ENCODE assay signal across 8 mouse cellular contexts in the genomic region with DNA sequence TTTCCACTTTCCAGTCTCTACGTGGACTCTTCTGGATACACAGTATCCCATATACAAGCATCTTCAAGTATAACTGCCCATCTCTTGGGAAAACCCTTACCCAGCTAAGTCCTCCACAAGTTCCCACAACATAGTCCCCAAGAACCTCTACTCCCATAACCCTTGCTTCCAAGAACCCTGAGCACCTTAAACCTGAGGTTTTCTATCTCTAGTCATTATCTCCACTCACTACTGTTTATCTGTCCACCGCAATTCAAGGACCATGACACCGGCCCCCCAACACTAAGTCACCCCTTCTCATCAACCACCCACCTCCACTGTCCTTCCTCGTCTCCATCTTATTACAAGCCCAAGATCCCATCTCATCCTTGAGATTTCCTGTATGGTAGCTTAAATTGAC. TPM values are rescaled to one million over a fixed set of nuclear protein-coding genes. Genes with fewer than 3 reads are reported as not detected.
DNase-seq lines count a peak whose midpoint lies in the region; ATAC-seq and TF ChIP-seq lines count a peak whose summit lies in the region.

No protein-coding gene starts in this region.

- 22% methylated on average over 4 of the region's 4 CpGs for WGBS in liver, adult 2 months
- WGBS in embryonic facial prominence, embryonic 14.5 days = 39% methylated on average over 4 of the region's 4 CpGs
- WGBS in intestine, embryonic 15.5 days = 34% methylated on average over 4 of the region's 4 CpGs
- 49% methylated on average over 4 of the region's 4 CpGs for WGBS in neural tube, embryonic 13.5 days

- DNase-seq in liver, adult 2 months (ENCODE audit: extremely low read depth, low read depth, low spot score) = no peak
- no peak for DNase-seq in liver
- DNase-seq in embryonic facial prominence, embryonic 14.5 days (ENCODE audit: low spot score) = no peak
- no peak for DNase-seq in left cerebral cortex, postnatal 25 days (ENCODE audit: low spot score in 2 of 2)
- DNase-seq in gastrocnemius, adult 8-10 months (ENCODE audit: low spot score in 2 of 2) = no peak
- DNase-seq in urinary bladder, postnatal 4 days (ENCODE audit: low spot score in 2 of 2) = no peak

- H3K79me2 ChIP-seq in liver, adult 2 months (ENCODE audit: control insufficient read depth, insufficient read depth, low read length) = peaks cover 8% of the 10 kb centered on the region; the same call in 1 of the 2 replicates

- no peak for TF ChIP-seq POLR2A in liver, adult 2 months (IDR thresholded peaks at IDR 0.05; ENCODE audit: extremely low read depth, insufficient read depth, low read length)

- TF ChIP-seq CTCF in liver, adult 2 months (IDR thresholded peaks at IDR 0.05; ENCODE audit: low read depth, low read length) = no peak

- peak overlapping the region; percentile 84 for H3K4me3 ChIP-seq in liver, adult 2 months (ENCODE audit: insufficient read depth, low read depth, low read length)
- peak overlapping the region; percentile 69 for H3K4me3 ChIP-seq in embryonic facial prominence, embryonic 14.5 days (ENCODE audit: low read depth, low read length)
- H3K4me3 ChIP-seq in intestine, embryonic 15.5 days (replicated peaks) = peak overlapping the region; percentile 87
- H3K4me3 ChIP-seq in neural tube, embryonic 13.5 days = peak overlapping the region; percentile 80

- H3K36me3 ChIP-seq in liver, adult 2 months (ENCODE audit: control insufficient read depth, insufficient read depth, low read length) = peaks cover 6% of the 10 kb centered on the region; the same call in 1 of the 2 replicates
- H3K36me3 ChIP-seq in embryonic facial prominence, embryonic 14.5 days (ENCODE audit: control insufficient read depth, insufficient read depth, low read length) = peaks cover 28% of the 10 kb centered on the region
- peaks cover 22% of the 10 kb centered on the region; the same call in 1 of the 2 replicates for H3K36me3 ChIP-seq in intestine, embryonic 15.5 days
- peaks cover 36% of the 10 kb centered on the region for H3K36me3 ChIP-seq in neural tube, embryonic 13.5 days

- no peaks in the 10 kb centered on the region for H3K27me3 ChIP-seq in liver, adult 2 months (ENCODE audit: control insufficient read depth, insufficient read depth, low read length)
- peaks cover 5% of the 10 kb centered on the region; the same call in 1 of the 2 replicates for H3K27me3 ChIP-seq in embryonic facial prominence, embryonic 14.5 days (replicated peaks; ENCODE audit: control insufficient read depth, insufficient read depth, low read length)
- 0 out of 2 replicates have a peak, but pooled peaks cover 3% of the 10 kb centered on the region for H3K27me3 ChIP-seq in intestine, embryonic 15.5 days (replicated peaks)
- peaks cover 10% of the 10 kb centered on the region for H3K27me3 ChIP-seq in neural tube, embryonic 13.5 days

- intact Hi-C loops in left cerebral cortex, postnatal 25 days (cut with DNase I) = loop anchor here (5.0 to 10.0 kb wide), 3 partner anchors 60 to 552 kb away; a partner anchor contains a TSS

- peaks cover 24% of the 10 kb centered on the region for H3K4me1 ChIP-seq in liver, adult 2 months (ENCODE audit: control insufficient read depth, insufficient read depth, low read length)
- peaks cover 26% of the 10 kb centered on the region for H3K4me1 ChIP-seq in embryonic facial prominence, embryonic 14.5 days (ENCODE audit: control insufficient read depth, insufficient read depth, low read length)
- H3K4me1 ChIP-seq in intestine, embryonic 15.5 days (replicated peaks) = peaks cover 31% of the 10 kb centered on the region
- peaks cover 52% of the 10 kb centered on the region for H3K4me1 ChIP-seq in neural tube, embryonic 13.5 days (replicated peaks)

- H3K9me3 ChIP-seq in embryonic facial prominence, embryonic 14.5 days (ENCODE audit: control insufficient read depth, low read length) = no peaks in the 10 kb centered on the region
- no peaks in the 10 kb centered on the region for H3K9me3 ChIP-seq in intestine, embryonic 15.5 days
- H3K9me3 ChIP-seq in neural tube, embryonic 13.5 days = no peaks in the 10 kb centered on the region

- peak overlapping the region; percentile 90 for H3K4me2 ChIP-seq in embryonic facial prominence, embryonic 14.5 days (ENCODE audit: low read depth, low read length)
- peak overlapping the region; percentile 75 for H3K4me2 ChIP-seq in intestine, embryonic 15.5 days (replicated peaks)
- peak overlapping the region; percentile 91 for H3K4me2 ChIP-seq in neural tube, embryonic 13.5 days

- no peak for ATAC-seq in embryonic facial prominence, embryonic 14.5 days (ENCODE audit: low read depth)
- ATAC-seq in intestine, embryonic 15.5 days = no peak
- ATAC-seq in neural tube, embryonic 13.5 days (ENCODE audit: low read depth) = no peak

- H3K27ac ChIP-seq in liver, adult 2 months (replicated peaks; ENCODE audit: insufficient read depth, low read depth, low read length) = peak overlapping the region; percentile 80; the same call in 1 of the 2 replicates
- peak overlapping the region; percentile 99 for H3K27ac ChIP-seq in embryonic facial prominence, embryonic 14.5 days (replicated peaks; ENCODE audit: low read depth, low read length)
- no peak overlapping the region for H3K27ac ChIP-seq in intestine, embryonic 15.5 days
- H3K27ac ChIP-seq in neural tube, embryonic 13.5 days (replicated peaks) = peak overlapping the region; percentile 99

- H3K9ac ChIP-seq in liver, adult 2 months (ENCODE audit: low read depth, low read length) = peak overlapping the region; percentile 95
- peak overlapping the region; percentile 98 for H3K9ac ChIP-seq in embryonic facial prominence, embryonic 14.5 days (ENCODE audit: low read depth, low read length)
- H3K9ac ChIP-seq in intestine, embryonic 15.5 days = peak overlapping the region; percentile 99
- H3K9ac ChIP-seq in neural tube, embryonic 13.5 days = peak overlapping the region; percentile 98

RNA-seq across cellular contexts. Expression of a gene that starts 1.3 kb away (rescaled TPM):
- 41.2 and 59.5 TPM in 2 replicates for total RNA-seq in liver, adult 2 months (2014; rRNA removed)
- 71.5 and 82.7 TPM in 2 replicates for polyA plus RNA-seq in liver, adult 2 months (2012; rRNA removed)
- polyA plus RNA-seq in embryonic facial prominence, embryonic 14.5 days (2014; fragmentation: Nextera tagmentation; extraction: Ambion mirVana) = 140 and 147 TPM in 2 replicates
- polyA plus RNA-seq in intestine, embryonic 15.5 days (2015; fragmentation: Nextera tagmentation; extraction: Ambion mirVana) = 109 and 118 TPM in 2 replicates
- polyA plus RNA-seq in neural tube, embryonic 13.5 days (2015; fragmentation: Nextera tagmentation; extraction: Ambion mirVana) = 149 and 152 TPM in 2 replicates
- total RNA-seq in left cerebral cortex, postnatal 25 days (2021) = 100 to 1,000 TPM; 219 to 237 TPM
- total RNA-seq in gastrocnemius, adult 8-10 months (2022) = 100 to 1,000 TPM; 139 to 166 (median 147) TPM

RNA-seq across cellular contexts. Expression of a gene that starts 2.2 kb away (rescaled TPM):
- 109 and 149 TPM in 2 replicates for total RNA-seq in liver, adult 2 months (2014; rRNA removed)
- 62.8 and 76.5 TPM in 2 replicates for polyA plus RNA-seq in liver, adult 2 months (2012; rRNA removed)
- polyA plus RNA-seq in embryonic facial prominence, embryonic 14.5 days (2014; fragmentation: Nextera tagmentation; extraction: Ambion mirVana) = 162 and 169 TPM in 2 replicates
- polyA plus RNA-seq in intestine, embryonic 15.5 days (2015; fragmentation: Nextera tagmentation; extraction: Ambion mirVana) = 162 and 177 TPM in 2 replicates
- polyA plus RNA-seq in neural tube, embryonic 13.5 days (2015; fragmentation: Nextera tagmentation; extraction: Ambion mirVana) = 170 and 189 TPM in 2 replicates
- total RNA-seq in left cerebral cortex, postnatal 25 days (2021) = 100 to 1,000 TPM; 127 to 131 TPM
- total RNA-seq in gastrocnemius, adult 8-10 months (2022) = 100 to 1,000 TPM in 1 of 4 experiments, 10 to 100 TPM in 3; 85.5 to 101 (median 92.9) TPM

RNA-seq across cellular contexts. Expression of a gene that starts 17.8 kb away (rescaled TPM):
- 0.18 and 0.40 TPM in 2 replicates for total RNA-seq in liver, adult 2 months (2014; rRNA removed)
- polyA plus RNA-seq in liver, adult 2 months (2012; rRNA removed) = 0.41 and 0.54 TPM in 2 replicates
- polyA plus RNA-seq in embryonic facial prominence, embryonic 14.5 days (2014; fragmentation: Nextera tagmentation; extraction: Ambion mirVana) = 2.9 and 4.1 TPM in 2 replicates
- polyA plus RNA-seq in intestine, embryonic 15.5 days (2015; fragmentation: Nextera tagmentation; extraction: Ambion mirVana) = 2.1 and 2.5 TPM in 2 replicates
- polyA plus RNA-seq in neural tube, embryonic 13.5 days (2015; fragmentation: Nextera tagmentation; extraction: Ambion mirVana) = 5.6 and 6.0 TPM in 2 replicates
- total RNA-seq in left cerebral cortex, postnatal 25 days (2021) = 10 to 100 TPM; 13.7 to 14.9 TPM
- total RNA-seq in gastrocnemius, adult 8-10 months (2022) = 1 to 10 TPM in 1 of 4 experiments, under 1 TPM in 3; 0.46 to 1.2 (median 0.73) TPM

RNA-seq across cellular contexts. Expression of a gene that starts 27.0 kb away (rescaled TPM):
- total RNA-seq in liver, adult 2 months (2014; rRNA removed) = 0.28 and 1.2 TPM in 2 replicates
- 4.5 TPM in 2 replicates for polyA plus RNA-seq in liver, adult 2 months (2012; rRNA removed)
- 20.0 and 23.6 TPM in 2 replicates for polyA plus RNA-seq in embryonic facial prominence, embryonic 14.5 days (2014; fragmentation: Nextera tagmentation; extraction: Ambion mirVana)
- polyA plus RNA-seq in intestine, embryonic 15.5 days (2015; fragmentation: Nextera tagmentation; extraction: Ambion mirVana) = 20.7 and 21.2 TPM in 2 replicates
- 36.2 and 37.8 TPM in 2 replicates for polyA plus RNA-seq in neural tube, embryonic 13.5 days (2015; fragmentation: Nextera tagmentation; extraction: Ambion mirVana)
- 10 to 100 TPM; 34.4 to 37.1 TPM for total RNA-seq in left cerebral cortex, postnatal 25 days (2021)
- total RNA-seq in gastrocnemius, adult 8-10 months (2022) = 1 to 10 TPM; 2.5 to 3.6 (median 2.8) TPM

RNA-seq across cellular contexts. Expression of a gene that starts 37.9 kb away (rescaled TPM):
- 67.7 and 69.4 TPM in 2 replicates for total RNA-seq in liver, adult 2 months (2014; rRNA removed)
- 98.0 and 114 TPM in 2 replicates for polyA plus RNA-seq in liver, adult 2 months (2012; rRNA removed)
- 321 and 352 TPM in 2 replicates for polyA plus RNA-seq in embryonic facial prominence, embryonic 14.5 days (2014; fragmentation: Nextera tagmentation; extraction: Ambion mirVana)
- 218 and 244 TPM in 2 replicates for polyA plus RNA-seq in intestine, embryonic 15.5 days (2015; fragmentation: Nextera tagmentation; extraction: Ambion mirVana)
- 223 and 229 TPM in 2 replicates for polyA plus RNA-seq in neural tube, embryonic 13.5 days (2015; fragmentation: Nextera tagmentation; extraction: Ambion mirVana)
- 100 to 1,000 TPM; 210 to 221 TPM for total RNA-seq in left cerebral cortex, postnatal 25 days (2021)
- total RNA-seq in gastrocnemius, adult 8-10 months (2022) = 10 to 100 TPM; 58.7 to 75.7 (median 62.7) TPM
